Mouse (Mus musculus) limb, embryonic 15.5 days (tissue): ENCODE data around the gene Gm20509. TPM values are rescaled to one million over a fixed set of nuclear protein-coding genes. Genes with fewer than 3 reads are reported as not detected.
"Not testable (repeated sequence)": the region's sequence is repeated elsewhere in the genome, so short reads cannot be mapped to it uniquely, and the experiment has no call there.

Source experiments
- ATAC-seq: fragments of 200-750 bp; cut with Nextera tagmentation; 2 replicates; pipeline ENCODE4 v1.8.0; 2017; ENCODE audit warnings: low read depth, moderate TSS enrichment; ENCODE audit not compliant: insufficient number of reproducible peaks, low FRiP score, low TSS enrichment
- H3K27ac ChIP-seq: fragments of 300-500 bp; sonication (generic); 2 replicates; pipeline ENCODE4 v1.5.1; 2015; ENCODE audit warnings: moderate library complexity, mild to moderate bottlenecking, inconsistent platforms
- H3K27me3 ChIP-seq: fragments of 300-500 bp; sonication (generic); 2 replicates; pipeline ENCODE4 v1.6.1; 2015; ENCODE audit warnings: inconsistent platforms
- H3K36me3 ChIP-seq: fragments of 300-500 bp; sonication (generic); 2 replicates; pipeline ENCODE4 v1.6.1; 2015; ENCODE audit warnings: inconsistent platforms
- H3K4me1 ChIP-seq: fragments of 300-500 bp; sonication (generic); 2 replicates; pipeline ENCODE4 v1.6.1; 2015; ENCODE audit warnings: inconsistent platforms
- H3K4me2 ChIP-seq: fragments of 300-500 bp; sonication (generic); 2 replicates; pipeline ENCODE4 v1.6.1; 2015; ENCODE audit warnings: mild to moderate bottlenecking, inconsistent platforms
- H3K4me3 ChIP-seq: fragments of 300-500 bp; sonication (generic); 2 replicates; pipeline ENCODE4 v1.5.1; 2015; ENCODE audit warnings: mild to moderate bottlenecking, inconsistent platforms
- H3K9ac ChIP-seq: fragments of 300-500 bp; sonication (generic); 2 replicates; pipeline ENCODE4 v1.6.1; 2015; ENCODE audit warnings: inconsistent platforms
- H3K9me3 ChIP-seq: fragments of 300-500 bp; sonication (generic); 2 replicates; pipeline ENCODE4 v1.6.1; 2016; ENCODE audit warnings: inconsistent platforms
- WGBS: fragments of 180-500 bp; shearing (Covaris S2); methylation state at CpG from one replicate; pipeline ENCODE4 v1.1.7; 2015; 5-methylcytosine and 5-hydroxymethylcytosine counted together
- polyA plus RNA-seq: library from polyadenylated mRNA; unstranded; fragments of >200 nt; fragmentation: Nextera tagmentation; extraction: Ambion mirVana; gene quantifications from 2 replicates; pipeline ENCODE4 v1.2.1, GENCODE M21; 2015

Gm20509 gene
- polyA plus RNA-seq, 1 experiment from 2014 or later: not detected

GRCm38 (mm10) chr9:73103880-73104198, 1.6 kb downstream of the Gm20509 start:
- Histone ChIP-seq H3K27ac (no peak overlapping the region), H3K4me3 (peak overlapping the region; percentile 42), H3K9me3 (no peaks in the 10 kb centered on the region), H3K9ac (peak overlapping the region; percentile 28; the same call in 1 of the 2 replicates), H3K4me2 (peak overlapping the region; percentile 88), H3K36me3 (no peaks in the 10 kb centered on the region), H3K4me1 (peaks cover 10% of the 10 kb centered on the region), H3K27me3 (peaks cover 26% of the 10 kb centered on the region)
- ATAC-seq: no peak
- WGBS: 31% methylated on average over 5 of the region's 5 CpGs

DNA sequence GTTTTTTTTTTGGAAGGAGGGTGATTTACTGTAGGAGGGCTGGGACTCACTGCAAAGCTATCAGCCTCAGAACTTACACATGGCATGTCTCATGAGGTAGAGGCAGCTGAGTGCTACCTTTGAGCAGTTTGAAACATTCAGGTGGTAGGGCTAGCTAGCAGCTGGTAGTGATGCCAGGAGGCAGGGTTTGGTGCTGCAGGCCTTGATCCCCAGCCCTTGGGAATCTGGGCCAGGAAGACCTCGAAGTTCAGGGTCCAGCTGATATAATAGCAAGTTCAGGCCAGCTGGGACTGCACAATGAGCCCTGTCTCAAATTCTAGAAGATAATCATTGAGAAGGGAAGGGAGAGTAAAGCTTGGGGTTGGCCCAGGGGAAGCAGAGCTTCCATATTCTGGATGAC, 2.9 kb downstream of the Gm20509 start:
- Histone ChIP-seq H3K27ac (no peak overlapping the region), H3K27me3 (peaks cover 26% of the 10 kb centered on the region), H3K9ac (no peak overlapping the region), H3K9me3 (no peaks in the 10 kb centered on the region), H3K4me3 (no peak overlapping the region), H3K36me3 (no peaks in the 10 kb centered on the region), H3K4me2 (no peak overlapping the region), H3K4me1 (peaks cover 10% of the 10 kb centered on the region)
- WGBS: 71% methylated on average over 1 of the region's 1 CpGs
- ATAC-seq: no peak

DNA sequence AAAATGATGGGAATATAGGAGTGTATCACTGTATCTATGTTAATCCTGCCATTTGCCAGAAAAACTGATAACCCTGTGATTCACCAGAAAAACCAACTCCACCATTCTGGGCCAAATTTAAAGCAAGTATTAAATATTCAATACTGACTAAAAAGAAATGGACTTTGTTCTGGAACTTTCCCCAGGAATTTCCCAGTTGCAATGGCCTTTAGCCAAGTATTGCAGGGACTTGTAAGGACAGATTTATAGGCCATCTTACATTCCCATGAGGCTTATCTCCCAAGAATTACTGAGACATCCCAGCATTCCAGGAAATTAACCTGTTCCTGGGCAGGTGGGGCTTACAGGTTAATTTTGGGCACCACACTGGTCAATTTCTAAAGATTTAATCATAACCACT, 3.5 kb downstream of the Gm20509 start:
- no peak for ATAC-seq
- Histone ChIP-seq H3K4me1 (peaks cover 10% of the 10 kb centered on the region), H3K4me3 (no peak overlapping the region), H3K27ac (no peak overlapping the region), H3K9me3 (no peaks in the 10 kb centered on the region), H3K27me3 (peaks cover 26% of the 10 kb centered on the region), H3K36me3 (no peaks in the 10 kb centered on the region), H3K9ac (no peak overlapping the region), H3K4me2 (no peak overlapping the region)

GRCm38 (mm10) chr9:73112919-73113906, 10.9 kb downstream of the Gm20509 start, which contains the start of gene Rsl24d1:
TSS of gene Rsl24d1 (plus strand) at chr9:73113426.
- H3K4me3 ChIP-seq: peak within 1 kb of the TSS; percentile 97
- peaks cover 29% of the 10 kb centered on the region for H3K36me3 ChIP-seq
- peak within 1 kb of the TSS; percentile 61 for H3K4me2 ChIP-seq
- H3K27me3 ChIP-seq: no peaks in the 10 kb centered on the region; the same call in 1 of the 2 replicates
- peak; percentile 90 for ATAC-seq
- H3K27ac ChIP-seq: peak within 1 kb of the TSS; percentile 82
- under 1% methylated on average over 64 of the region's 64 CpGs for WGBS
- H3K9me3 ChIP-seq: no peaks in the 10 kb centered on the region
- peaks cover 12% of the 10 kb centered on the region; the same call in 1 of the 2 replicates for H3K4me1 ChIP-seq
- peak within 1 kb of the TSS; percentile 70 for H3K9ac ChIP-seq

DNA sequence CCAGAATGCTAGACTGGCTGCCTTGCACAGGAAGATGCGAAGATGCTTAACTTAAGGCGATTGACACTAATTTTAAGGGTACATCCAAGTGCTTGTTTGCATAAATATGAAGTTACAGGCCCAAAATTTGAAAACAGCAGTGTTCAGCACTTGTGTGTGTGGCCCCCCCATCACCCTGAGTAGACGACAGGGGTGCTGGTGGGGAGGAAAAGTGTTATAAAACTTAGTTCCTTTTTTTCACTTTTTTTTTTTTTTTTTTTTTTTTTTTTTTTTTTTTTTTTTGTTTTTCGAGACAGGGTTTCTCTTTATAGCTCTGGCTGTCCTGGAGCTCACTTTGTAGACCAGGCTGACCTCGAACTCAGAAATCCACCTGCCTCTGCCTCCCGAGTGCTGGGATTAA, 14.4 kb downstream of the Gm20509 start:
- H3K4me2 ChIP-seq, ATAC-seq, H3K4me3 ChIP-seq, H3K27me3 ChIP-seq, H3K9ac ChIP-seq, H3K9me3 ChIP-seq, H3K27ac ChIP-seq: not testable (repeated sequence)
- H3K4me1 ChIP-seq: peaks cover 12% of the 10 kb centered on the region; the same call in 1 of the 2 replicates
- WGBS: 84% methylated on average over 5 of the region's 6 CpGs
- peaks cover 54% of the 10 kb centered on the region for H3K36me3 ChIP-seq

GRCm38 (mm10) chr9:73118012-73118411, 15.7 kb downstream of the Gm20509 start:
- WGBS: 78% methylated on average over 4 of the region's 4 CpGs
- Histone ChIP-seq H3K4me3 (no peak overlapping the region), H3K9ac (no peak overlapping the region), H3K4me1 (peaks cover 9% of the 10 kb centered on the region; the same call in 1 of the 2 replicates), H3K27ac (no peak overlapping the region), H3K4me2 (no peak overlapping the region), H3K9me3 (no peaks in the 10 kb centered on the region), H3K36me3 (peaks cover 57% of the 10 kb centered on the region), H3K27me3 (no peaks in the 10 kb centered on the region)
- no peak for ATAC-seq

DNA sequence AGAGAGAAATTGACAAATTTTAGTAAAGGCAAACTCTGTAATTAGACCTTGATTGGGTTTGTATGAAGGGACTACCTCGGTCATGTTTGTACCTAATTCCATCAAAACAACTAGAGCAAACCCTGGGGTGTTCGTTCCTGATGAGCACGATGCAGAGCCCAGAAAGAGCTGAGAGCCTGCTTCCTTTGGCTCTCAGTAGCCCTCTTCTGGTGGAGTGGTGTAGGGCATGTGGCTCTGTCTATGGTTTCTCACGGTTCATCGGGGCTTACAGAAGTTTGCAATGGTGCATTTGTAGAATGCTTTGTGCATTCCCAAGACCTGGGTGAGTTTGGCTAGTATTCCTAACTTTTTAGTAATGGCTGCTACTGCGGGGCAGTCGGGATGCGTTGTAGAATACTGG, 19.5 kb downstream of the Gm20509 start:
- Histone ChIP-seq H3K27me3 (no peaks in the 10 kb centered on the region), H3K4me2 (no peak overlapping the region), H3K9ac (no peak overlapping the region), H3K4me3 (no peak overlapping the region), H3K27ac (no peak overlapping the region), H3K36me3 (peaks cover 74% of the 10 kb centered on the region), H3K9me3 (no peaks in the 10 kb centered on the region), H3K4me1 (no peaks in the 10 kb centered on the region)
- ATAC-seq: no peak
- WGBS: 72% methylated on average over 8 of the region's 8 CpGs

DNA sequence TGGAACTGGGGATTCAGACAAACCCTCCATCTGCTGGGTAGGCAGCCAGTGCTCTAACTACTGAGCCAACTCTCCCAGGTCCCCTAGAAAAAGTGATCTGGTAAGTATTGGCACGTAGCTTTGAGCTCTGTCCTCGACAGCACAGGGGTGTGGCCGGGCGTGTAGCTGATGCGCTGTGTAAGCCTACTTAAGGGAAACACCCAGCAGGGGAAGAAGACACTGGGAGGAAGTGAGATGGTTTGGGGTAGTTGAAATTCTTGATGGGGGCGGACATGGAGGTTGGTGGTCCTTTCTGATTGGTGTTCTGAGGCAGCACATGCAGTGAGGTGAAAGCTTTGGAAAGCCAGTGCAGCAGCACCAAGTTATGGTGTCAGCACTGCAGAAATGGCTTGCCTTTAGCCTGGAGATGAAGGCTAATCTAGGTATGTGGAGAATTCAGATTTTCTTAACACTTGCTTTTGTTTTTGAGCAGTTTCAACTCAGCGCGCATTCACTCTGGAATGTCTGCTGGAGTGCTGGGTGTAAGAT, 22.8 kb downstream of the Gm20509 start:
- WGBS: 89% methylated on average over 8 of the region's 8 CpGs
- ATAC-seq: no peak
- H3K36me3 ChIP-seq: peaks cover 87% of the 10 kb centered on the region
- no peak overlapping the region for H3K27ac ChIP-seq
- no peaks in the 10 kb centered on the region for H3K9me3 ChIP-seq
- no peaks in the 10 kb centered on the region for H3K27me3 ChIP-seq
- H3K4me3 ChIP-seq: no peak overlapping the region
- H3K4me2 ChIP-seq: no peak overlapping the region
- no peak overlapping the region for H3K9ac ChIP-seq
- H3K4me1 ChIP-seq: no peaks in the 10 kb centered on the region

- no peaks in the 10 kb centered on the region for H3K4me1 ChIP-seq
- no peaks in the 10 kb centered on the region for H3K9me3 ChIP-seq
- no peak overlapping the region for H3K4me3 ChIP-seq
- ATAC-seq: no peak
- no peak overlapping the region for H3K27ac ChIP-seq
- no peak overlapping the region for H3K9ac ChIP-seq
- H3K27me3 ChIP-seq: no peaks in the 10 kb centered on the region
- whole genome bisulfite sequencing: 87% methylated on average over 2 of the region's 2 CpGs
- no peak overlapping the region for H3K4me2 ChIP-seq
- H3K36me3 ChIP-seq: peaks cover 71% of the 10 kb centered on the region
These were observed 25.2 kb downstream of the Gm20509 start for GRCm38 (mm10) chr9:73127457-73127856.

- no peak overlapping the region for H3K27ac ChIP-seq
- no peak overlapping the region for H3K4me3 ChIP-seq
- H3K4me1 ChIP-seq: no peaks in the 10 kb centered on the region
- H3K27me3 ChIP-seq: no peaks in the 10 kb centered on the region
- WGBS: 83% methylated on average over 8 of the region's 8 CpGs
- no peaks in the 10 kb centered on the region for H3K9me3 ChIP-seq
- no peak overlapping the region for H3K9ac ChIP-seq
- peaks cover 55% of the 10 kb centered on the region for H3K36me3 ChIP-seq
- H3K4me2 ChIP-seq: no peak overlapping the region
- ATAC-seq: no peak
These were observed 27.6 kb downstream of the Gm20509 start for GRCm38 (mm10) chr9:73129875-73130274.

- ATAC-seq: no peak
- no peaks in the 10 kb centered on the region for H3K4me1 ChIP-seq
- no peak overlapping the region for H3K4me3 ChIP-seq
- H3K27ac ChIP-seq: no peak overlapping the region
- 86% methylated on average over 4 of the region's 4 CpGs for WGBS
- no peak overlapping the region for H3K9ac ChIP-seq
- H3K9me3 ChIP-seq: no peaks in the 10 kb centered on the region
- H3K4me2 ChIP-seq: no peak overlapping the region
- no peaks in the 10 kb centered on the region for H3K27me3 ChIP-seq
- peaks cover 49% of the 10 kb centered on the region for H3K36me3 ChIP-seq
These were observed 28.3 kb downstream of the Gm20509 start for GRCm38 (mm10) chr9:73130529-73130928.

DNA sequence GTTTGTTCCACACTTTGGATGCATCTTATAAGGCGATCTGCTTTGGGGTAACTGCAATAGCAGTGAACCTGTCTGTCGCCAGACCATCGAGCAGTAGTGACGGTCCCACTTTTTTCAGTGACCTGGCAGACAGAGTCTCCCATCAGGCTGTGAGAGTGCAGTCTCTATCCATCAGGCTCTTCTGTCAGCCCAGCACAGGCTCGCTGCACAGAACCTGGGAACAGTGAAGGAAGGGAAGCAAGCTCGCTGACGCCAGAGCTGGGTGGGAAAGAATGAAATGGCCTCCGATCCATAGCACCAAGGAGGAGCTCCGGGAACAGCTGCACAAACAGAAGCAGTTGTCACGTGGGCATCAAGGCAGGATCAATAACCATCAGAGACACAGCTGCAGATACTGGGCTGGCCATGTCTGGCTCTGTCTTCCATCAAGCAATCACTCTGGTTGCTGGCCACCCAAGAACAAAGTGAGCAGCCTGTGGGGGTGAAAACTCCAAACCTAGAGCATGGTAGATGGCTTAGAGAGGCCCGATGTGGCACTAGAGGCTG, 35.1 kb downstream of the Gm20509 start:
- H3K4me3 ChIP-seq: no peak overlapping the region
- no peak overlapping the region for H3K4me2 ChIP-seq
- H3K36me3 ChIP-seq: no peaks in the 10 kb centered on the region
- no peak overlapping the region for H3K27ac ChIP-seq
- no peaks in the 10 kb centered on the region for H3K27me3 ChIP-seq
- ATAC-seq: no peak
- WGBS: 59% methylated on average over 11 of the region's 11 CpGs
- H3K4me1 ChIP-seq: no peaks in the 10 kb centered on the region
- no peaks in the 10 kb centered on the region for H3K9me3 ChIP-seq
- no peak overlapping the region for H3K9ac ChIP-seq
